Comparison of ENCODE assay signal across 12 mouse cellular contexts in genomic region chr1:193989956-193990675, GRCm38 (mm10).
DNase-seq lines count a peak whose midpoint lies in the region; ATAC-seq and TF ChIP-seq lines count a peak whose summit lies in the region.
"Had no signal": no experiment of that assay in that cellular context is flagged by ENCODE, and none has a peak within 500 bp of the region (broad histone marks: within the 10 kb centered on the region; RNA-seq: fewer than 3 reads in every experiment).

No protein-coding gene starts in this region.

- peak overlapping the region; percentile 40 for H3K4me2 ChIP-seq in kidney, embryonic 15.5 days
- H3K4me2 ChIP-seq in forebrain, embryonic 16.5 days (ENCODE audit: low read length): peak overlapping the region; percentile 38
- peak overlapping the region; percentile 36 for H3K4me2 ChIP-seq in midbrain, embryonic 11.5 days

- 43% methylated on average over 10 of the region's 10 CpGs for whole genome bisulfite sequencing in kidney, embryonic 15.5 days
- WGBS in forebrain, embryonic 16.5 days: 40% methylated on average over 10 of the region's 10 CpGs
- WGBS in midbrain, embryonic 11.5 days: 50% methylated on average over 10 of the region's 10 CpGs

- no peak for TF ChIP-seq CTCF in brain, embryonic 14.5 days (IDR thresholded peaks at IDR 0.05; ENCODE audit: borderline replicate concordance, extremely low read depth, insufficient read depth, insufficient read length)

- peak; percentile 86 for ATAC-seq in kidney, embryonic 15.5 days (replicated peaks; ENCODE audit: low FRiP score)
- peak; percentile 84 for ATAC-seq in forebrain, embryonic 16.5 days
- ATAC-seq in midbrain, embryonic 11.5 days (ENCODE audit: low FRiP score): peak; percentile 79

- H3K27me3 ChIP-seq in kidney, embryonic 15.5 days: peaks cover 13% of the 10 kb centered on the region
- H3K27me3 ChIP-seq in forebrain, embryonic 16.5 days (replicated peaks; ENCODE audit: control insufficient read depth, insufficient read depth, low read length): no peaks in the 10 kb centered on the region
- peaks cover 3% of the 10 kb centered on the region; the same call in 1 of the 2 replicates for H3K27me3 ChIP-seq in midbrain, embryonic 11.5 days (ENCODE audit: control insufficient read depth, insufficient read depth, low read length)

- H3K4me3 ChIP-seq in kidney, embryonic 15.5 days (replicated peaks): no peak overlapping the region
- H3K4me3 ChIP-seq in forebrain, embryonic 16.5 days (replicated peaks; ENCODE audit: low read length): no peak overlapping the region
- no peak overlapping the region for H3K4me3 ChIP-seq in midbrain, embryonic 11.5 days (ENCODE audit: low read depth, low read length)
- H3K4me3 ChIP-seq: heart, adult 2 months; megakaryocyte, embryonic 14.5 days had no signal

- DNase-seq in kidney, adult 9 months: no peak
- DNase-seq in brain, embryonic 14.5 days (ENCODE audit: low read depth): peak; percentile 85
- peak; percentile 85 for DNase-seq in midbrain, embryonic 11.5 days (ENCODE audit: low spot score, missing footprints)
- DNase-seq in MN1 (ENCODE audit: low spot score): no peak
- no peak for DNase-seq in cerebellum, adult 18-20 months
- DNase-seq in thymus, postnatal 0 days (ENCODE audit: low spot score): no peak
- DNase-seq: adrenal gland, adult 8-10 months; cerebellum, adult 2 months; heart, adult 2 months had no signal

- TF ChIP-seq POLR2A in brain, embryonic 14.5 days (IDR thresholded peaks at IDR 0.05; ENCODE audit: borderline replicate concordance, extremely low read depth, insufficient read depth, insufficient read length, poor library complexity, severe bottlenecking): no peak

- H3K27ac ChIP-seq in kidney, embryonic 15.5 days: no peak overlapping the region
- peak overlapping the region; percentile 77 for H3K27ac ChIP-seq in forebrain, embryonic 16.5 days (ENCODE audit: low read length)
- no peak overlapping the region for H3K27ac ChIP-seq in midbrain, embryonic 11.5 days (ENCODE audit: low read depth, low read length)
- H3K27ac ChIP-seq: heart, adult 2 months had no signal

- H3K4me1 ChIP-seq in kidney, embryonic 15.5 days: peaks cover 17% of the 10 kb centered on the region
- peaks cover 17% of the 10 kb centered on the region for H3K4me1 ChIP-seq in forebrain, embryonic 16.5 days (replicated peaks; ENCODE audit: control insufficient read depth, insufficient read depth, low read length)
- H3K4me1 ChIP-seq in midbrain, embryonic 11.5 days (ENCODE audit: control insufficient read depth, insufficient read depth, low read length): peaks cover 10% of the 10 kb centered on the region; the same call in 1 of the 2 replicates
- H3K4me1 ChIP-seq: megakaryocyte, embryonic 14.5 days had no signal

- no peaks in the 10 kb centered on the region for H3K36me3 ChIP-seq in kidney, embryonic 15.5 days
- H3K36me3 ChIP-seq in forebrain, embryonic 16.5 days (ENCODE audit: control insufficient read depth, insufficient read depth): no peaks in the 10 kb centered on the region
- no peaks in the 10 kb centered on the region for H3K36me3 ChIP-seq in midbrain, embryonic 11.5 days (ENCODE audit: control insufficient read depth, insufficient read depth, low read length)

- H3K9me3 ChIP-seq in kidney, embryonic 15.5 days (replicated peaks): no peaks in the 10 kb centered on the region
- H3K9me3 ChIP-seq in forebrain, embryonic 16.5 days (ENCODE audit: control insufficient read depth, low read length): no peaks in the 10 kb centered on the region
- H3K9me3 ChIP-seq in midbrain, embryonic 11.5 days (ENCODE audit: control insufficient read depth, low read length): no peaks in the 10 kb centered on the region
- H3K9me3 ChIP-seq: megakaryocyte, embryonic 14.5 days had no signal

- H3K9ac ChIP-seq in kidney, embryonic 15.5 days: no peak overlapping the region
- H3K9ac ChIP-seq in forebrain, embryonic 16.5 days (replicated peaks; ENCODE audit: low read depth, low read length): no peak overlapping the region
- H3K9ac ChIP-seq in midbrain, embryonic 11.5 days (ENCODE audit: low read length): no peak overlapping the region

Comparison
In these comparisons a context has a peak if more than half of its experiments do, and no peak if none do; other contexts are left out.
1. DNase-seq: peak in brain, embryonic 14.5 days (single experiment) and midbrain, embryonic 11.5 days (single experiment); none in kidney, adult 9 months (single experiment), MN1 (single experiment), cerebellum, adult 18-20 months (0 of 2) and thymus, postnatal 0 days (single experiment).
2. Peak in every context shown above with its lines, with median percentiles within 50 percentile points of each other: ATAC-seq and H3K4me2 ChIP-seq.